In the genomic region with DNA sequence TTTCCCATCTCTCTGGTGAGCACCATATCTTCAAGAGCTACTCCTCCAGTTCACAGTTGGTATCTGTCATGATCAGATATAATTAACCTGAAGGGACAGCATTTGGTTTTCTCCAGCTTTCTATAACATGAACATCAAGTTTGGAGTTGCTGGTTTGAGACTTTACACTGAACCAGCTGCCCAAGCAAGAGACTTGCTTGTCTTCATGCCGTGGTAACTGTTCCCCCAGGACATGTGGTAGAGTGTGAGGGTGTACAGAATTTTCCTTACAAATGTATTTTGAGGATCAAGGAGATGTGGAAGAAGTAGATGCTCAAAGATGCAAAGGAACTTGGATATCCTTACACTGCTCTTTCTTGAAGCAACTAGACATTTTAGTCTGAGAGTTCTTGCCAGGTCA, we compare ENCODE assay signal across 23 mouse cellular contexts.
DNase-seq lines count a peak whose midpoint lies in the region; ATAC-seq and TF ChIP-seq lines count a peak whose summit lies in the region.
"Had no signal": no experiment of that assay in that cellular context is flagged by ENCODE, and none has a peak within 500 bp of the region (broad histone marks: within the 10 kb centered on the region; RNA-seq: fewer than 3 reads in every experiment).

No protein-coding gene starts in this region.

- TF ChIP-seq CTCF in intestine, postnatal 0 days (IDR thresholded peaks at IDR 0.05; ENCODE audit: low read depth) = no peak

- no peak for DNase-seq in frontal cortex, postnatal 36 days (ENCODE audit: low spot score in 2 of 2)
- peak; percentile 9 to 38 for DNase-seq in frontal cortex, adult 2 months (ENCODE audit: extremely low spot score in 1 of 2, low spot score in 1 of 2)
- DNase-seq in frontal cortex, postnatal 10 days (ENCODE audit: low spot score in 2 of 2) = no peak
- peak; percentile 36 for DNase-seq in brain, adult 2 months (ENCODE audit: low read depth, low spot score)
- no peak for DNase-seq in left cerebral cortex, adult 11 months (ENCODE audit: low spot score)
- DNase-seq: adrenal gland, adult 2 months; adrenal gland, adult 8-10 months; adrenal gland, postnatal 10 days; adrenal gland, postnatal 14 days; adrenal gland, postnatal 25 days; adrenal gland, postnatal 36 days; B cell, adult 2 months; cerebellum, adult 11 months; cerebellum, adult 11-12 months; cerebellum, adult 18-20 months had no signal

- H3K27me3 ChIP-seq in intestine, embryonic 16.5 days (replicated peaks; ENCODE audit: control insufficient read depth, insufficient read depth, low read length) = no peaks in the 10 kb centered on the region
- H3K27me3 ChIP-seq in intestine, postnatal 0 days (replicated peaks; ENCODE audit: control insufficient read depth, insufficient read depth, low read length) = no peaks in the 10 kb centered on the region
- H3K27me3 ChIP-seq: CH12.LX, Patski had no signal

- H3K4me2 ChIP-seq in intestine, embryonic 16.5 days (ENCODE audit: low read depth, low read length) = no peak overlapping the region
- H3K4me2 ChIP-seq in intestine, postnatal 0 days (replicated peaks; ENCODE audit: low read depth) = no peak overlapping the region

- peak; percentile 53 for ATAC-seq in frontal cortex, adult (ENCODE audit: low TSS enrichment)
- ATAC-seq in intestine, embryonic 16.5 days = no peak
- no peak for ATAC-seq in intestine, postnatal 0 days
- ATAC-seq: activated CD4-positive, CD25-positive, alpha-beta regulatory T cell, adult 4 months; CD4-positive, CD25-positive, alpha-beta regulatory T cell, adult 4 months; Patski had no signal

- WGBS in intestine, embryonic 16.5 days = 89% methylated on average over 1 of the region's 1 CpGs
- WGBS in intestine, postnatal 0 days = 81% methylated on average over 1 of the region's 1 CpGs

- no peaks in the 10 kb centered on the region for H3K36me3 ChIP-seq in intestine, embryonic 16.5 days (ENCODE audit: control insufficient read depth, insufficient read depth, low read length)
- no peaks in the 10 kb centered on the region for H3K36me3 ChIP-seq in intestine, postnatal 0 days (ENCODE audit: control insufficient read depth, insufficient read depth)
- H3K36me3 ChIP-seq: G1E had no signal

- H3K9me3 ChIP-seq in intestine, embryonic 16.5 days (ENCODE audit: control insufficient read depth, low read length) = no peaks in the 10 kb centered on the region
- no peaks in the 10 kb centered on the region for H3K9me3 ChIP-seq in intestine, postnatal 0 days (ENCODE audit: control insufficient read depth)
- H3K9me3 ChIP-seq: G1E had no signal

- H3K9ac ChIP-seq in intestine, embryonic 16.5 days (ENCODE audit: low read depth, low read length) = no peak overlapping the region
- H3K9ac ChIP-seq in intestine, postnatal 0 days (ENCODE audit: low read depth, low read length) = no peak overlapping the region

- H3K4me3 ChIP-seq in intestine, embryonic 16.5 days (ENCODE audit: low read length) = no peak overlapping the region
- no peak overlapping the region for H3K4me3 ChIP-seq in intestine, postnatal 0 days (ENCODE audit: low read depth, low read length)

- peak overlapping the region; percentile 41 for H3K27ac ChIP-seq in intestine, embryonic 16.5 days (ENCODE audit: low read length)
- no peak overlapping the region for H3K27ac ChIP-seq in intestine, postnatal 0 days (ENCODE audit: low read depth, low read length)

- H3K4me1 ChIP-seq in intestine, embryonic 16.5 days (ENCODE audit: control insufficient read depth, insufficient read depth, low read length) = no peaks in the 10 kb centered on the region
- H3K4me1 ChIP-seq in intestine, postnatal 0 days (replicated peaks; ENCODE audit: control insufficient read depth, insufficient read depth, low read length) = peaks cover 2% of the 10 kb centered on the region; the same call in 1 of the 2 replicates

Comparison
In these comparisons a context has a peak if more than half of its experiments do, and no peak if none do; other contexts are left out.
1. DNase-seq: peak in frontal cortex, adult 2 months (2 of 2) and brain, adult 2 months (single experiment); none in frontal cortex, postnatal 36 days (0 of 2), frontal cortex, postnatal 10 days (0 of 2) and left cerebral cortex, adult 11 months (single experiment).